18 mouse cellular contexts compared by ENCODE assay signal in the genomic region with DNA sequence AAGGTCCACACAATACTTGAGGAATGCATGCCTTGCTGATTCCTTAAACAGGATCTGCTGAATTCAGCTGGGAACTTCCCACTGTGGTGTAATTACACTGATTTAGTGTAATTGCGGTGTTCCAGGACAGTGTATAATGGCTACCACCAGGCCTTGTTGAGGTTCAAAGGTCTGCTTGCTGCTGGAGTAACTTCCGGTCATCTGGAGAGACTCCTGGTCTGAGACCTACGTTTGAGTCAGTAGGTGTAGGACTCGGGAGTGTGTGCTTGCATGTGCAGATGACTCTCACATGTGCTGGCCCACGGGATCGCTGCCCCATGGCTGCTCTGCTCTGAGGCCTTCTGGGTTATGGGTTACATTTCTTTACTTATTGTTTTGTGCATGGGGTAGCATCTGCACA. TPM values are rescaled to one million over a fixed set of nuclear protein-coding genes. Genes with fewer than 3 reads are reported as not detected.
DNase-seq lines count a peak whose midpoint lies in the region; ATAC-seq and TF ChIP-seq lines count a peak whose summit lies in the region.
"Had no signal": no experiment of that assay in that cellular context is flagged by ENCODE, and none has a peak within 500 bp of the region (broad histone marks: within the 10 kb centered on the region; RNA-seq: fewer than 3 reads in every experiment).

No protein-coding gene starts in this region.

- no peak overlapping the region for H3K27ac ChIP-seq in liver, embryonic 12.5 days
- no peak overlapping the region for H3K27ac ChIP-seq in intestine, postnatal 0 days (ENCODE audit: low read depth, low read length)
- H3K27ac ChIP-seq in stomach, postnatal 0 days (replicated peaks): 0 out of 2 replicates have a peak overlapping the region, but pooled peaks have one; percentile 18
- H3K27ac ChIP-seq: forebrain, embryonic 13.5 days; gastrocnemius, adult 2 months; heart, embryonic 10.5 days; hindbrain, embryonic 13.5 days had no signal

- no peak for DNase-seq in liver
- no peak for DNase-seq in stomach, postnatal 0 days (ENCODE audit: low spot score)
- no peak for DNase-seq in urinary bladder, adult 18-20 months (ENCODE audit: low spot score in 2 of 2)
- DNase-seq in gastrocnemius, adult 18-20 months (ENCODE audit: low spot score): no peak
- DNase-seq: adrenal gland, adult 2 months; adrenal gland, postnatal 25 days; cerebellum, adult 18-20 months; cerebellum, adult 9-11 months; cerebellum, postnatal 36 days; forebrain, postnatal 0 days; gastrocnemius, adult 2 months; gastrocnemius, postnatal 25 days; heart, postnatal 14 days had no signal

- no peaks in the 10 kb centered on the region for H3K9me3 ChIP-seq in liver, embryonic 12.5 days (replicated peaks)
- H3K9me3 ChIP-seq in intestine, postnatal 0 days (ENCODE audit: control insufficient read depth): no peaks in the 10 kb centered on the region
- H3K9me3 ChIP-seq in stomach, postnatal 0 days (ENCODE audit: control insufficient read depth, low read length): no peaks in the 10 kb centered on the region
- H3K9me3 ChIP-seq: forebrain, embryonic 13.5 days; heart, embryonic 10.5 days; hindbrain, embryonic 13.5 days had no signal

- no peak for TF ChIP-seq CTCF in intestine, postnatal 0 days (IDR thresholded peaks at IDR 0.05; ENCODE audit: low read depth)
- no peak for TF ChIP-seq CTCF in stomach, postnatal 0 days (IDR thresholded peaks at IDR 0.05; ENCODE audit: low read depth)

- no peak overlapping the region for H3K4me3 ChIP-seq in liver, embryonic 12.5 days
- no peak overlapping the region for H3K4me3 ChIP-seq in intestine, postnatal 0 days (ENCODE audit: low read depth, low read length)
- H3K4me3 ChIP-seq in stomach, postnatal 0 days (ENCODE audit: low read depth, low read length): no peak overlapping the region
- H3K4me3 ChIP-seq: forebrain, embryonic 13.5 days; gastrocnemius, adult 2 months; heart, embryonic 10.5 days; hindbrain, embryonic 13.5 days had no signal

- peaks cover 29% of the 10 kb centered on the region for H3K4me1 ChIP-seq in liver, embryonic 12.5 days
- H3K4me1 ChIP-seq in intestine, postnatal 0 days (replicated peaks; ENCODE audit: control insufficient read depth, insufficient read depth, low read length): no peaks in the 10 kb centered on the region
- no peaks in the 10 kb centered on the region for H3K4me1 ChIP-seq in stomach, postnatal 0 days (replicated peaks; ENCODE audit: control insufficient read depth, insufficient read depth)
- H3K4me1 ChIP-seq: forebrain, embryonic 13.5 days; hindbrain, embryonic 13.5 days had no signal

- ATAC-seq in liver, embryonic 12.5 days: 0 out of 2 replicates have a peak, but pooled peaks have one; percentile 10
- ATAC-seq in intestine, postnatal 0 days: peak; percentile 86
- no peak for ATAC-seq in stomach, postnatal 0 days (ENCODE audit: low FRiP score, low TSS enrichment)
- ATAC-seq: forebrain, embryonic 13.5 days; forebrain, postnatal 0 days had no signal

- WGBS in liver, embryonic 12.5 days (ENCODE audit: insufficient replicate concordance): 86% methylated on average over 6 of the region's 6 CpGs
- 56% methylated on average over 6 of the region's 6 CpGs for WGBS in intestine, postnatal 0 days
- WGBS in stomach, postnatal 0 days: 82% methylated on average over 6 of the region's 6 CpGs

- H3K27me3 ChIP-seq in liver, embryonic 12.5 days (replicated peaks): no peaks in the 10 kb centered on the region
- no peaks in the 10 kb centered on the region for H3K27me3 ChIP-seq in intestine, postnatal 0 days (replicated peaks; ENCODE audit: control insufficient read depth, insufficient read depth, low read length)
- H3K27me3 ChIP-seq in stomach, postnatal 0 days (ENCODE audit: control insufficient read depth, insufficient read depth, low read length): no peaks in the 10 kb centered on the region
- H3K27me3 ChIP-seq: forebrain, embryonic 13.5 days; hindbrain, embryonic 13.5 days had no signal

- no peak overlapping the region for H3K4me2 ChIP-seq in liver, embryonic 12.5 days
- H3K4me2 ChIP-seq in intestine, postnatal 0 days (replicated peaks; ENCODE audit: low read depth): no peak overlapping the region
- H3K4me2 ChIP-seq in stomach, postnatal 0 days (replicated peaks; ENCODE audit: low read depth): no peak overlapping the region
- H3K4me2 ChIP-seq: forebrain, embryonic 13.5 days; hindbrain, embryonic 13.5 days had no signal

- TF ChIP-seq EP300 in stomach, postnatal 0 days (optimal IDR thresholded peaks at IDR 0.05): no peak

- peaks cover 18% of the 10 kb centered on the region for H3K36me3 ChIP-seq in liver, embryonic 12.5 days
- H3K36me3 ChIP-seq in intestine, postnatal 0 days (ENCODE audit: control insufficient read depth, insufficient read depth): no peaks in the 10 kb centered on the region; the same call in 1 of the 2 replicates
- no peaks in the 10 kb centered on the region for H3K36me3 ChIP-seq in stomach, postnatal 0 days (ENCODE audit: control insufficient read depth, insufficient read depth, low read length)
- H3K36me3 ChIP-seq: hindbrain, embryonic 13.5 days had no signal

- no peak overlapping the region for H3K9ac ChIP-seq in liver, embryonic 12.5 days
- no peak overlapping the region for H3K9ac ChIP-seq in intestine, postnatal 0 days (ENCODE audit: low read depth, low read length)
- no peak overlapping the region for H3K9ac ChIP-seq in stomach, postnatal 0 days (ENCODE audit: low read length)
- H3K9ac ChIP-seq: forebrain, embryonic 13.5 days; forebrain, postnatal 0 days; hindbrain, embryonic 13.5 days had no signal

RNA-seq across cellular contexts. Expression of a gene that starts 13.0 kb away (rescaled TPM):
- polyA plus RNA-seq in liver, embryonic 12.5 days (2016; fragmentation: Nextera tagmentation; extraction: Ambion mirVana): 22.4 and 23.5 TPM in 2 replicates
- polyA plus RNA-seq in intestine, postnatal 0 days (2015; fragmentation: Nextera tagmentation; extraction: Ambion mirVana): 29.8 and 31.0 TPM in 2 replicates
- 28.8 and 31.0 TPM in 2 replicates for polyA plus RNA-seq in stomach, postnatal 0 days (2015; fragmentation: Nextera tagmentation; extraction: Ambion mirVana)
- total RNA-seq in gastrocnemius, adult 18-20 months (2021): 10 to 100 TPM; 20.7 to 23.5 TPM

RNA-seq across cellular contexts. Expression of a gene that starts 13.4 kb away (rescaled TPM):
- 18.9 and 21.2 TPM in 2 replicates for polyA plus RNA-seq in liver, embryonic 12.5 days (2016; fragmentation: Nextera tagmentation; extraction: Ambion mirVana)
- polyA plus RNA-seq in intestine, postnatal 0 days (2015; fragmentation: Nextera tagmentation; extraction: Ambion mirVana): 19.2 and 20.0 TPM in 2 replicates
- polyA plus RNA-seq in stomach, postnatal 0 days (2015; fragmentation: Nextera tagmentation; extraction: Ambion mirVana): 18.7 and 19.3 TPM in 2 replicates
- 1 to 10 TPM; 3.8 to 6.4 TPM for total RNA-seq in gastrocnemius, adult 18-20 months (2021)

RNA-seq across cellular contexts. Expression of a gene that starts 42.7 kb away (rescaled TPM):
- 3.9 TPM in 2 replicates for polyA plus RNA-seq in liver, embryonic 12.5 days (2016; fragmentation: Nextera tagmentation; extraction: Ambion mirVana)
- polyA plus RNA-seq in intestine, postnatal 0 days (2015; fragmentation: Nextera tagmentation; extraction: Ambion mirVana): 0.92 and 0.98 TPM in 2 replicates
- 0.57 and 0.98 TPM in 2 replicates for polyA plus RNA-seq in stomach, postnatal 0 days (2015; fragmentation: Nextera tagmentation; extraction: Ambion mirVana)
- total RNA-seq in gastrocnemius, adult 18-20 months (2021): under 1 TPM in 1 of 2 experiments, not detected in 1; 0.14 TPM
- total RNA-seq: gastrocnemius, postnatal 25 days had no signal
